Mouse (Mus musculus) layer of hippocampus, adult 8-10 months (tissue): ENCODE results near the gene Slit3. TPM values are rescaled to one million over a fixed set of nuclear protein-coding genes. Genes with fewer than 3 reads are reported as not detected.

Source experiments
- DNase-seq, 2 experiments: peaks; one replicate each; pipeline ENCODE4 v3.0.0; 2022; ENCODE audit warnings: low spot score in 2 of 2
- total RNA-seq, 4 experiments: library from RNA; stranded (reverse); gene quantifications; 2 replicates each; pipeline ENCODE4 v1.2.4; 2022

Slit3 gene
- total RNA-seq, 4 experiments from 2014 or later = 79.5 to 107 (median 95.7) TPM

DNA sequence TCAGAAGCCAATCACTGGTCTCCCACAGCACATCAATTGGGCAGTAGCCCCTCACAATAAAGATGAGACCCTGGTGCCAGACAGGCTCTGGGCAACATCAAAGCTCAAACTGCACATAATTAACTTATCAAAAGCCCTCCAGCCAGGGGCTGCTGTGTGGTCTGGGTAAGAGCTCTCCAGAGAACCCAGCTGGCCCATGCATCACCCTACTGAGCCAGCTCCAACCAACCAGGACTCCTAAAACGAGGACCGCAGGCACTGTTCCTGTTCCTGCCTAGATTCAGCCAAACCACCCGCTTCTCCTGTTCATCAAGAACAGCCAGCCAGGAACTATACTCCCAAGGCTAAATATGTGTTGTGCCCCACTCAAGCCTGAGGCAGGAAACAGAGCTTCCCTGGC is 549.7 kb downstream of the Slit3 start:
- DNase-seq = no peak

DNA sequence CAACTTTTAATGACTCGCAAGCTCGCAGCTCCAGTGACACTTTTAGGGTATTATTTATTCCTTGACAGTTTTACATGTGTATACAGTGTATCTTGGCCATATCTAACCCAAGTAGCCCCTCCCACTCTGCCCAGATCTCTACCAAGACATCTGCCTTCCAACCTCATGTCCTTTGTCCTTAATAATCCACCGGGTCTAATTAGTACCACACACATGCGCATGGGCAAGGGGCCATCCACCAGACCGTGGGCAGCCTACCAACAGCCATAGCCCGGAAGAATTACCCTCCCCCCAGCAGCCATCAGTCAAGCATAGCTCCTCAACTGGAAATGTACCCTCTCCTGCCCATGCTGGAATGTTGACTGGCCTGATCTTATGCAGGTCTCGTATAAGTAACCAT is 552.0 kb downstream of the Slit3 start:
- no peak for DNase-seq

- no peak for DNase-seq
Measured at GRCm38 (mm10) chr11:35674242-35674641, 553.2 kb downstream of the Slit3 start.

- no peak for DNase-seq
Measured at GRCm38 (mm10) chr11:35676744-35677143, 555.7 kb downstream of the Slit3 start.

DNA sequence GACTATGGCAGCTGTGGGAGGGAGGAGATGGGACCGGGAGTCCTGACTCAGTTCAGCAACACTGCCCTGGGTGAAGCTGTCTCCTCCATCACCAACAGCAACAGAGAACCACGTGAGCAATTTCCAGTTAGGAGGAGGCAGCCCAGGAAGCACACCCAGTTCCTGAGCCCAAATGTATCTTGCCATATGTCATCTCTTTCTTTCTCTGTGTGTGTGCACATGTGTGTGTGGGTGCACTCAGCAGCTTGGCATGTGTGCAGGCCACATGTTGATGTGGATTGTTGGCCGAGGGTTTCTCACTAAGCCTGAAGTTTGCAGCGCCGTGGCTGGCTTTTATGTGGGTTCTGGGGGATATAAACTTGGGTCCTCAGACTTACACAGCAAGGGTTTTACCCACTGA is 559.0 kb downstream of the Slit3 start:
- DNase-seq = peak; percentile 88

- no peak for DNase-seq
Measured at GRCm38 (mm10) chr11:35687316-35687715, 566.3 kb downstream of the Slit3 start.

GRCm38 (mm10) chr11:35690515-35691281 is 569.7 kb downstream of the Slit3 start:
- DNase-seq = no peak

DNA sequence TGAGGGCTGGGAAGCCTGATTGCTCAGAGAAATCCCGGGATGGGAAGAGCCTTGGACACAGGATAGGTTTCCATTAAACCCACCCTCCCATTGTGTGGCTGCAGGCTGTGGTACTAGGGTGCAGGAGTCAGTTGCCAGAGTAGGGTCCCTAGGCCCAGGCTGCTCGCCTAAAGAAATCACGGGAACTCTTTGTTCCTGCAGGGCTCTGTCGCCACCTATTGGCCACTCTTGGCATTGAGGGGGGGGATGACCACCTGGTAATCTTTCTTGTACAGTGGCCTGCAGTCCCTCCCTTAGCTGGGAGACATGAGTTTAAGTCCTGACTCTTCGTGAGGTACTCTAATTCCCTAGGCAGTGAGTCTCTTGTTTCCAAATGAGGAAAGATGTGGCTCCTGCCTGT is 572.1 kb downstream of the Slit3 start:
- peak in 1 of 2 experiments; percentile 50 for DNase-seq

GRCm38 (mm10) chr11:35693625-35694024 is 572.6 kb downstream of the Slit3 start:
- no peak for DNase-seq

- no peak for DNase-seq
Measured at GRCm38 (mm10) chr11:35697476-35697875, 576.5 kb downstream of the Slit3 start.

DNA sequence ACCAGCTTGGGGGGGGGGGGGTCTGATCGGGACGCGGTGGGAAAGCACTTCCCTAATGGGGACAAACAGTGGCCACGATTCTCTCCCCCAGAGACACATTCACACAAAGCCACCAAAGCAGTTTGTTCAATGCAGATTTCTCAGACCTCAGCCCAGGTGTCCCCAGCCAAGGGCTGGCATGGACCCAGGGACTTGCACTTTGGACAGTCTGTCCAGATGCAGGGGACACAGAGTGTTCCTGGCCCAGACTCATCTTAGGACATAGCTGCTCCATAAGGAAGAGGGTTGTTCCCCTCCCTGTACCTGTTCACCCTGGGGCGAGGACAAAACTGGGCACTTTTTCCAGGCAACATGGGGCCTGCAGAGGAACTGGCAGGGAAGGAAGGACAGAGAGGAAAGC is 577.9 kb downstream of the Slit3 start:
- DNase-seq = no peak

- DNase-seq = no peak
Measured at GRCm38 (mm10) chr11:35703471-35703870, 582.4 kb downstream of the Slit3 start.

GRCm38 (mm10) chr11:35704381-35704780 is 583.4 kb downstream of the Slit3 start:
- no peak for DNase-seq

GRCm38 (mm10) chr11:35704927-35705326 is 583.9 kb downstream of the Slit3 start:
- DNase-seq = no peak

- no peak for DNase-seq
Measured at GRCm38 (mm10) chr11:35707431-35707830, 586.4 kb downstream of the Slit3 start.

DNA sequence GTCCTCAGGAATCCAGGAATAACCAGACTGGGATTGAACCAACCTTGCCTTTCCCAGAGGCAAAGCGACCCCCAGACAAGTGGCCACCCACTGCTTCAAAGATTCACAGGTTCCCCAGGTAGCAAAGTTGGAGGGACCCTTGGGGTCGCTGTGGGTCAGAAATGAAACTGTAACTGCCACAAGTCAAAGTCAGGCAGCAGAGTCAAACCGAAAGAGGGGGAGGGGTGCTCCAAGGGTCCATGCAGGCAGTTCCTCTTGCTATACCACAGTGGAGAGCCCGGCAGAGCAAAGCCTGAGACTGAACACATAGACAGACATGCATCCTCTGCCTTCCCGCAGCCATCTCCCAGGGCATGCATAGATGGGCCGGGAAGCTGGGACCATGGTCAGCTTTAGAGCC is 590.3 kb downstream of the Slit3 start:
- DNase-seq = no peak

DNA sequence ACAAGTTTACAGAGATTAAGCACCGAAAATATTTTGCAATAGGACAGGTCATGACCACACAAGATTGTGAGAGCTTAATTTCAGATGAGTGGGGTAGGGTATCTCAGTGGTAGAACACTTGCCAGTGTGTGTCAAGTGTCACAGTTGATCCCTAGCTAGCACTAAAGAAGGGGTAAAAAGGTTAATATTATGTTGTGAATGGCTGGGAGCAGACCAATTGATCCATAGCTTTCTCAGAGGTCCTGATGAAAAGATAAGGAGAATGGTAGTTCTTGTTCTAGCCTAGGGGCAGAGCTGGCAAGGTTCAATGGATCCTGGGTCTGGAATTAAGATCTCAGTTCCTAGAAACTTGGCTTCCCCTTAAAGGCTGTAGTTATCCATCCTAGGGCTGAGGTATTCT is 597.9 kb downstream of the Slit3 start:
- no peak for DNase-seq

DNA sequence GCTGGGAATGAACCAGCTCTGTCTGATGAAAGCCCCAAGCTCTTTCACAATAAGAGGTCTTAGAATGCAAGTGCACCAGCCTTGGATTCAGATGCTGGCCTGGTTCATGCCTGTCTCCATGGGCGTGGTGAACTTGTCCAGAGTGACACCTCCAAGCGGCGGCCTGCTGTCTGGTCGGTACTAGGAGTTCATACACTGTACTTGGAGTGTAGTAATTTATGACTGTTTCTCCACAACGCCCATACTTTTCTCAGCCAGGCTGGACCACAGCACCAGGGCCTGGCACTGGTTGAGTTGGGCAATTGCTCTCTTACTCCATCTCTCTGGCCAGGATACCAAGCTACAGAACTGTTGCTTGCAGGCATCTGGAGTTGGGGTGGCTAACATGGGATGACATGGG is 602.9 kb downstream of the Slit3 start:
- no peak for DNase-seq

DNA sequence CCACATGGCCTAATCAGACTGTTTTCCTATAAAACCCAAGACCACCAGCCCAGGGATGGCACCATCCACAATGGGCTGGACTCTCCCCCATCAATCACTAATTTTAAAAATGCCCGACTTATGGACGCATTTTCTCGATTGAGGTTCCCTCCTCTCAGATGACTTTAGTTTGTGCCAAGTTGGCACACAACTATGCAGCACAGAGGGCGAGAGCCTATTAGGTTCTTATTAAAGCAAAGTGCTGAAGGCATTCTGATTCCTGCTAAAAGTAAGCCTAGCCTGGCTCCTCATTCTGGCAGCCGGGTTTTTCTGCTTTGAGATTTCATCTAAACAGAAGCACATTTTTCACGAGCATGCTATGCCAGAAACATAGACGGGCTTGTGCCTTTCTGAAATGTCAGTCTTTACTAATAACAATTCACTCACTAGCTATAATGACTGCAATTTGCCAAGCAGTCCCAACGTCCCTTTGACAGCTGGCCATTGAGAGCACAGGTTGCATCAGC is 605.4 kb downstream of the Slit3 start:
- DNase-seq = no peak

DNA sequence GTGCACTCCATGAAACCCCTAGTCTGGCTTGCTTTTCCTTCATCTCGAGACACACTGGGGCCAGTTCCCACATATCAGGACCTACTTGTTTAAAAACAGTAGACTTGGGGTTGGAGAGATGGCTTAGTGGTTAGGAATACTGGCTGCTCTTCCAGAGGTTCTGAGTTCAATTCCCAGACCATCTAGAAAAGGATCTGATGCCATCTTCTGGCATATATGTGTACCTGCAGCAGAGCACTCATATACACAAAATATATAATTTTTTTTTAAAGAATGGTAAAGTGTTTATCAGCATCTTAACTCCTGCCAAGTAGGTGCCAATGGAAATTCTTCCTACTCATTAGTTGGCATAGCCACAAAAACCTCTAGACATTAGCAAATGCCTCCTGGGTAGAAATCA is 607.2 kb downstream of the Slit3 start:
- no peak for DNase-seq

DNA sequence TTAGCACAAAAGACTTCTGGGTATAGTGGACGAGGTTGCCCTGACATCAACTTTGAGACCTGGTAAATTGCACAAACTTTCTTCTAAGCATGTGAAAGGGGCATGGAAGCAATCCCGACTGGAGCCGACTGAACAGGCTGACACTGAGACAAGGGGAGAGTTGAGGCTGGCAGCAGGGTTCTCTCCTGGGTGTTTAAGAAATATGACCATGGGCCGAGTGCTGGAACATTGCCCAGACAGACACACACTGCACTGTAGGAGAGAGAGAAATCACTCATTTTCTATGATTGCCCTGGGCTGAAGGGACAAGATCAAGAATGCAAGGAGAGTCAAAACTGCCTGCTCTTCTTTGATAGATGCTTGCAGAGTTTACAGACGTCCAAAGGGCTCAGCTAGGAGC is 608.2 kb downstream of the Slit3 start:
- DNase-seq = no peak

- no peak for DNase-seq
Measured at GRCm38 (mm10) chr11:35732366-35732765, 611.3 kb downstream of the Slit3 start.

DNA sequence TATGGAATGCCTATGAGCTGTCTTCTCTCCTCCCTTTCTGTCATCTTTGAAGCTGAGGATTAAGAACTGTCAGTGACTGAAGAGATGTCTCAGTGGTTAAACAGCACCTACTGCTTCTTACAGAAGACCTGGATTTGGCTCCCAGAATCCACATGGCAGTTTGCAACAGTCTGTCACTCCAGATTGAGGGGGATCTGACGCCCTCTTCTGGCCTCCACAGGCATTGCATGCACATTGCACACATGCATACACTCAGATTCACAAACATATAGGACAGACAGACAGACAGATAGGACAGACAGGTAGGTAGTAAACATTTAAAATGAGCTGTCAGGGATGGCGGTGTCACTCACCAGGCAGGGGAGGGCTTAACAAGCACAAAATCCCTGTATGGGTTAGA is 615.8 kb downstream of the Slit3 start:
- no peak for DNase-seq
